Mouse (Mus musculus): ENCODE data around the gene Pkp2.
A peak's percentile ranks its signal among the peaks of the same experiment; 100 is the strongest.

Gene Pkp2

DNA sequence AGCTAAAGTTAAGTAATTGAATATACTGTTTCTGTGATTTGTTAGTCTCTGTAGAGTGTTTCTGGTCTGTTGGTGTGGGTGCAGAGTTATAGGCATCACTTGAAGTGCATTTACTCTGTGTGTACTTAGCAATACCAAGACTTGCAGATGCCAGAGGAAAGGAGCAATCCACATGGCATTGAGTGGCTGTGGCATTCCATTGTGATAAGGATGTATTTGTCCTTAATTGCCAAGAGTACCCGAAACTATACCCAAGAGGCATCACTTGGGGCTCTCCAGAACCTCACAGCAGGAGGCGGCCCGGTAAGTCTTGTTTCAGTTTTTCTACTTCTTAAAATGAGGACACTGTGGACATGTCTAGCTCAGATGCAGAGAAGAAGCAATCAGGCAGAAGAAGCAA lies 49.3 kb downstream of the Pkp2 start:
- no peak for DNase-seq

DNA sequence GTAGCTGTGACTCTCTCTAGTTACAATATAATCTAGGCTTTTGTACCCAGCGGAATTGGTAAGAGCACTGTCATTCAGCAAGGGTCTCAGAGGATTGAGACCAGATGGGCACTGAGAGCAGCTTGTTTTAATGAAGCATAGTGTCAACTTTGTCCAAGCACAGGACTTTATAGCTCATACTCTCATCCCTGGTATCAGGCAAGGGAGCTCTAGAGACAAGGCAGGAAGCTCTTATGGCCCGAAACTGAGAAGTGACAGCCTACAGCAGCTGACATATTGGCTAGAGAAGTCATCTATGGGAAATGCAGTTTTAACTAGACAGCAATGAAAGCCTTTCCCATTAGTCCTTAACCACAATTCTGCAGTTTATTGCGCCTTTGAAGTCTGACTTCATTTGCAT lies 59.9 kb downstream of the Pkp2 start:
- no peak for DNase-seq

DNA sequence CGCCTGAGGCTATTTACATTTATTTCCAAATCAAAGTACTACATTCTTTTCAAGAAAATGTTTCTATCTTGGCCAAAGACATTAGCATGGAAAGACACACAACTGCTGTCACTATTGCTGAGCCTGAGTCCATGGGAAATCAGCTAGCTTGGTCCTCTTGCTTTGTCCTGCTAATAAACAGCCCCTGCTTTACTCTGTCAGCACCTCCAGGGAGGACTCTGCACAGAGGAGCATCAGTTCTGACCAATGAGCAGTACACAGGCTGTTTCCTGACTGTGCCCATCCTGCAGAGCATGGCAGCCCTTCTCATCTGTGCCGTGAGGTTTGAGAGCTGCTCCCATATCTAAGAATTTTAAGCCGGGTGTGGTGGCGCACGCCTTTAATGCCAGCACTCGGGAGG lies 60.6 kb downstream of the Pkp2 start:
- no peak for DNase-seq

DNA sequence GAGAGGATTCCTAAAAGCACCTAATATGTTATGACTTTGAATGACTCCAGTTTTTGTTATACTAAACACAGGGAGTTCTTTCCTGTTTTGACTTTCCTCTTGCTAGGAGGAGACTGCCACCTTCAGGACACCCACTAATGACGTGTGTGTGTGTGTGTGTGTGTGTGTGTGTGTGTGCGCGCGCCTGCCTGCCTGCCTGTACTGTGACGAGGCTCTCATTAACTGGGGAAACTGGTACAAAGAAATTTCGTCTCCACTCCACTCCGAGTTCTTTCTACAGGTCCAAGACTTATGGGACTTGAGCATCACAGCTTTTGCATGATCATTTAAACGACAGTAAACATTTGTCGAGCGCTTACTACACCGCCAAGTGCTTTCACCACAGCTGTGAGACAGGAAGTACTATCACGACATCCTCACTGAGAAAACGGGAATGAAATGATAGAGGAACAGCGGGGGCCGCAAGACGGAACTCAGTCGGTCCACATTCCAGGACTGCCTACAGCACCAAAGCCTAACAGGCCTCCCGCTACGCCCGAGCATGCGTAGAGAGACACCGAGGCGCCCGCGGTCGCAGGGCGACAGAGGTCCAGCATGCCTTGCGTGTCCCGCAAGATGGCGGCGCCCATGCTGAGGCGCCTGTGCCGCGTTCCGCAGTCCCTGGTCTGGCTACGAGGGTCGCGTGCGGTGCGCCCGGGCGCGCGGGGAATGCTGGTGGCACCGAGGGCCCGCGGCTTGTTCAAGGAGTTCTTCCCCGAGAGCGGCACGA lies 89.4 kb downstream of the Pkp2 start, which contains the start of gene Yars2:
Yars2 (plus strand) TSS at position 597 of the 769 bp plus-strand sequence.
- peak; percentile 90 for DNase-seq

DNA sequence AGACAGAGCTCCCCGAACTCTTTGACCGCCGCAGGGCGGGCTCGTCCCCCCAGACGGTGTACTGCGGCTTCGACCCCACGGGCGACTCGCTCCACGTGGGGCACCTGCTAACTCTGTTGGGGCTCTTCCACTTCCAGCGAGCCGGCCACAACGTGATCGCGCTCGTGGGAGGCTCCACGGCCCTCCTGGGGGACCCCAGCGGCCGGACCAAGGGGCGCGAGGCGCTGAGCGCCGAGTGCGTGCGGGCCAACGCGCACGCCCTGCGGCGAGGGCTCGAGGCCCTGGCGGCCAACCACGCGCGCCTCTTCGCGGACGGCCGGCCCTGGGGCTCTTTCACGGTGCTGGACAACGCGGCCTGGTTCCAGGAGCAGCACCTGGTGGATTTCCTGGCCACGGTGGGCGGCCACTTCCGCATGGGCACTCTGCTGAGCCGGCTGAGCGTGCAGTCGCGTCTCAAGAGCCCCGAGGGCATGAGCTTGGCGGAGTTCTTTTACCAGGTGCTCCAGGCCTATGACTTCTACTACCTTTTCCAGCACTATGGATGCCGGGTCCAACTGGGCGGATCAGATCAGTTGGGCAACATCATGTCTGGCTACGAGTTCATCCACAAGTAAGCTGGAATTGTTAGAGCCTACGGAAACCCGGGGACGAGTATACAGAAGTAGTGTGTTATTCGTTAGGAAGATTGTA lies 90.2 kb downstream of the Pkp2 start:
- peak; percentile 56 for DNase-seq

DNA sequence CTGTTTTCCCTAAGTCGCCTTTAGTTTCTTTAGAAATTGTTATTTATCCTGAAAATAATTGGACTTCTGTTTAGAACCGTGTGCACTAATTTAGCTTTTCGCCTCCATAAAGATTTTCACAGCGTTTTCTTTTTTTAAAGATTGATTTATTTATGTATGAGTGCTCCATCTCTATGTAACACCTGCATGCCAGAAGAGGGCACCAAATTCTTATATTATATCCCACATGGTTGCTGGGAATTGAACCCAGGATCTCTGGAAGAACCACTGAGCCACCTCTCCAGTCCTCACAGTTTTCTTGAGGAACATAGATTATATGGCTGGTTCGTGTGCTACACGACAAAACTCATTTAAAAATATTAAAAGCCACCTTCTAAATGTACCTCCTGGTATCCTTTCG lies 90.8 kb downstream of the Pkp2 start:
- DNase-seq = no peak

DNA sequence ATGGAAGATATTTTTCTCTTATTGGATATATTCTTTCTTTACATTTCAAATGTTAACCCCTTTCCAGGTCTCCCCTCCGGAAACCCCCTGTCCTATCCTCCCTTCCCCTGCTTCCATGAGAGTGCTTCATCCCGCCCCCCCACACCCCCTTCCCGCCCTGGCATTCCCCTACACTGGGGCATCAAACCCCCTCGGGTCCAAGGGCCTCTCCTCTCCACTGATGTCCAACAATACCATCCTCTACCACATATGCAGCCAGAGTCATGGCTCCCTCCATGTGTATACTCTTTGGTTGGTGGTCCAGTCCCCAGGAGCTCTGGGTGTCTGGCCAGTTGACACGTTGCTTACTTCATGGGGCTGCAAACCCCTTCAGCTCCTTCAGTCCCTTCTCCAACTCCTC lies 98.2 kb downstream of the Pkp2 start:
- no peak for DNase-seq
